Mouse (Mus musculus) MEL (cell line): ENCODE data around the gene Senp7. TPM values are rescaled to one million over a fixed set of nuclear protein-coding genes. Genes with fewer than 3 reads are reported as not detected.
"Not testable (repeated sequence)": the region's sequence is repeated elsewhere in the genome, so short reads cannot be mapped to it uniquely, and the experiment has no call there.

Experiments used
- DNase-seq: peaks from one replicate; pipeline ENCODE4 v3.0.0; 2011; ENCODE audit warnings: low read depth, low spot score
- H3K27ac ChIP-seq: 2 replicates; pipeline ENCODE4 v1.5.1; 2012; ENCODE audit warnings: low read depth, mild to moderate bottlenecking, control low read depth, low read length, moderate library complexity; ENCODE audit not compliant: control insufficient read depth
- H3K27me3 ChIP-seq, 2 experiments: fragments of 150-350 bp in 1 of 2; sonication (generic) in 1 of 2; 2 replicates each; pipeline ENCODE4 v1.6.1; 2012; ENCODE audit warnings: low read length in 2 of 2, mild to moderate bottlenecking in 2 of 2, improper control_type of control experiment in 1 of 2, moderate library complexity in 1 of 2; ENCODE audit not compliant: insufficient read depth in 2 of 2, control insufficient read depth in 1 of 2
- H3K36me3 ChIP-seq, 2 experiments: 2 replicates each; pipeline ENCODE4 v1.6.1; 2012 to 2014; ENCODE audit warnings: low read length in 2 of 2, improper control_type of control experiment in 1 of 2, inconsistent platforms in 1 of 2, mild to moderate bottlenecking in 1 of 2; ENCODE audit not compliant: insufficient read depth in 2 of 2, control insufficient read depth in 1 of 2
- H3K4me1 ChIP-seq, 2 experiments: fragments of 150-350 bp in 1 of 2; sonication (generic) in 1 of 2; 2 replicates each; pipeline ENCODE4 v1.6.1; 2012; ENCODE audit warnings: low read length in 2 of 2, improper control_type of control experiment in 1 of 2, mild to moderate bottlenecking in 1 of 2; ENCODE audit not compliant: insufficient read depth in 2 of 2, control insufficient read depth in 1 of 2
- H3K4me3 ChIP-seq, 2 experiments: fragments of 150-350 bp in 1 of 2; sonication (generic) in 1 of 2; 2 replicates each; pipeline ENCODE4 v1.5.1; 2012; ENCODE audit warnings: low read depth in 2 of 2, low read length in 2 of 2, mild to moderate bottlenecking in 2 of 2, moderate library complexity in 2 of 2, control low read depth in 1 of 2, improper control_type of control experiment in 1 of 2; ENCODE audit not compliant: control insufficient read depth in 1 of 2, insufficient read depth in 1 of 2
- H3K79me2 ChIP-seq: 2 replicates; pipeline ENCODE4 v1.6.1; 2012; ENCODE audit warnings: mild to moderate bottlenecking, low read length, moderate library complexity; ENCODE audit not compliant: control insufficient read depth, poor library complexity, insufficient read depth
- H3K9ac ChIP-seq: 2 replicates; pipeline ENCODE4 v1.6.1; 2012; ENCODE audit warnings: low read depth, mild to moderate bottlenecking, control low read depth, low read length, moderate library complexity; ENCODE audit not compliant: control insufficient read depth, poor library complexity, severe bottlenecking
- H3K9me3 ChIP-seq: fragments of 150-350 bp; sonication (generic); replicated peaks from 2 replicates; pipeline ENCODE4 v1.6.1; 2012; ENCODE audit warnings: mild to moderate bottlenecking, low read length, improper control_type of control experiment, moderate library complexity; ENCODE audit not compliant: insufficient read depth
- BHLHE40 ChIP-seq: IDR thresholded peaks from 2 replicates; pipeline ENCODE4 v1.6.1; 2012; ENCODE audit warnings: low read depth, mild to moderate bottlenecking, inconsistent platforms, low read length, improper control_type of control experiment, borderline replicate concordance
- CHD1 ChIP-seq: IDR thresholded peaks from 2 replicates; pipeline ENCODE4 v1.6.1; 2012; ENCODE audit warnings: low read depth, mild to moderate bottlenecking, inconsistent platforms, low read length, improper control_type of control experiment
- EP300 ChIP-seq, 2 experiments: IDR thresholded peaks; 2 replicates each; pipeline ENCODE4 v1.6.1; 2011; ENCODE audit warnings: improper control_type of control experiment in 2 of 2, low read length in 2 of 2, low read depth in 1 of 2, mild to moderate bottlenecking in 1 of 2
- ETS1 ChIP-seq: IDR thresholded peaks from 2 replicates; pipeline ENCODE4 v1.6.1; 2012; ENCODE audit warnings: low read depth, mild to moderate bottlenecking, inconsistent platforms, low read length, improper control_type of control experiment, moderate library complexity
- GABPA ChIP-seq: IDR thresholded peaks from 2 replicates; pipeline ENCODE4 v1.6.1; 2012; ENCODE audit warnings: low read depth, mild to moderate bottlenecking, inconsistent platforms, low read length, improper control_type of control experiment, moderate library complexity
- GATA1 ChIP-seq: IDR thresholded peaks from 2 replicates; pipeline ENCODE4 v1.6.1; 2011; ENCODE audit warnings: low read depth, low read length, improper control_type of control experiment
- MAFK ChIP-seq: IDR thresholded peaks from 2 replicates; pipeline ENCODE4 v1.6.1; 2011; ENCODE audit warnings: low read depth, mild to moderate bottlenecking, low read length, improper control_type of control experiment, borderline replicate concordance
- MAZ ChIP-seq: IDR thresholded peaks from 2 replicates; pipeline ENCODE4 v1.6.1; 2012; ENCODE audit warnings: low read depth, mild to moderate bottlenecking, inconsistent platforms, low read length, improper control_type of control experiment
- MEF2A ChIP-seq: IDR thresholded peaks from 2 replicates; pipeline ENCODE4 v1.6.1; 2014; ENCODE audit warnings: low read depth, mild to moderate bottlenecking, inconsistent platforms, low read length, improper control_type of control experiment; ENCODE audit not compliant: poor library complexity, insufficient replicate concordance, severe bottlenecking; ENCODE audit errors: extremely low read depth
- MXI1 ChIP-seq: IDR thresholded peaks from 2 replicates; pipeline ENCODE4 v1.6.1; 2011; ENCODE audit warnings: mild to moderate bottlenecking, low read depth, low read length, improper control_type of control experiment
- MYB ChIP-seq: IDR thresholded peaks from 2 replicates; pipeline ENCODE4 v1.6.1; 2011; ENCODE audit warnings: mild to moderate bottlenecking, low read depth, low read length, improper control_type of control experiment
- MYC ChIP-seq: IDR thresholded peaks from 2 replicates; pipeline ENCODE4 v1.6.1; 2011; ENCODE audit warnings: low read depth, mild to moderate bottlenecking, low read length, improper control_type of control experiment, moderate library complexity
- NELFE ChIP-seq: IDR thresholded peaks from 2 replicates; pipeline ENCODE4 v1.6.1; 2011; ENCODE audit warnings: low read depth, low read length, improper control_type of control experiment
- POLR2A ChIP-seq, 2 experiments: IDR thresholded peaks; 2 replicates each; pipeline ENCODE4 v1.6.1; 2011 to 2012; ENCODE audit warnings: low read length in 2 of 2, mild to moderate bottlenecking in 2 of 2, control low read depth in 1 of 2, improper control_type of control experiment in 1 of 2, low read depth in 1 of 2, moderate library complexity in 1 of 2; ENCODE audit not compliant: control insufficient read depth in 1 of 2, insufficient read depth in 1 of 2, poor library complexity in 1 of 2
- RAD21 ChIP-seq: IDR thresholded peaks from 2 replicates; pipeline ENCODE4 v1.6.1; 2011; ENCODE audit warnings: mild to moderate bottlenecking, low read depth, low read length, improper control_type of control experiment
- RCOR1 ChIP-seq: IDR thresholded peaks from 2 replicates; pipeline ENCODE4 v1.6.1; 2012; ENCODE audit warnings: low read depth, mild to moderate bottlenecking, inconsistent platforms, low read length, improper control_type of control experiment
- TAL1 ChIP-seq: IDR thresholded peaks from 2 replicates; pipeline ENCODE4 v1.6.1; 2012; ENCODE audit warnings: mild to moderate bottlenecking, inconsistent platforms, low read length, moderate library complexity, mixed read lengths
- TBP ChIP-seq: IDR thresholded peaks from 2 replicates; pipeline ENCODE4 v1.8.0; 2011; ENCODE audit warnings: low read depth, low read length, improper control_type of control experiment
- TCF12 ChIP-seq: IDR thresholded peaks from 2 replicates; pipeline ENCODE4 v1.6.1; 2014; ENCODE audit warnings: low read depth, mild to moderate bottlenecking, inconsistent platforms, low read length, improper control_type of control experiment, moderate library complexity
- ZMIZ1 ChIP-seq: IDR thresholded peaks from 2 replicates; pipeline ENCODE4 v1.6.1; 2012; ENCODE audit warnings: low read depth, mild to moderate bottlenecking, inconsistent platforms, low read length, improper control_type of control experiment, moderate library complexity
- polyA plus RNA-seq, 2 experiments: library from polyadenylated mRNA; stranded (reverse) in 1 of 2; unstranded in 1 of 2; fragments of >175 nt in 1 of 2; fragments of >200 nt in 1 of 2; gene quantifications; 2 replicates each; pipeline versions ENCODE4 v1.2.1 to v1.2.4; 2012; ENCODE audit warnings: low replicate concordance in 2 of 2, low read depth in 1 of 2; ENCODE audit not compliant: insufficient read length in 2 of 2, insufficient read depth in 1 of 2, missing spikeins in 1 of 2
- total RNA-seq: library from RNA; depleted of rRNA; stranded (reverse); fragments of 300-350 nt; gene quantifications from 2 replicates; pipeline ENCODE4 v1.2.3, GENCODE M21; 2012

Senp7 gene
- total and polyA plus RNA-seq, 3 experiments, result 7.7 to 15.0 TPM; not detected in 1

GRCm38 (mm10) chr16:56071317-56072232 lies 23.4 kb downstream of the Senp7 start (continued):
- no peak for TF ChIP-seq GABPA
- no peak for TF ChIP-seq POLR2A (IDR thresholded peaks at IDR 0.05; ENCODE audit: control insufficient read depth in 1 of 2, insufficient read depth in 1 of 2, low read depth in 1 of 2, low read length in 2 of 2, poor library complexity in 1 of 2)
- no peak for TF ChIP-seq MXI1

GRCm38 (mm10) chr16:56072533-56072932 lies 24.4 kb downstream of the Senp7 start:
- peak overlapping the region; percentile 48 for H3K9ac ChIP-seq
- TF ChIP-seq MYB (no peak), CHD1 (no peak), TBP (no peak), MEF2A (no peak), GABPA (no peak), MAZ (no peak), TAL1 (no peak), RCOR1 (no peak), POLR2A (IDR thresholded peaks at IDR 0.05; ENCODE audit: control insufficient read depth in 1 of 2, insufficient read depth in 1 of 2, low read depth in 1 of 2, low read length in 2 of 2, poor library complexity in 1 of 2) (no peak), EP300 (IDR thresholded peaks at IDR 0.05; ENCODE audit: low read depth in 1 of 2, low read length in 2 of 2) (no peak), MAFK (no peak), NELFE (no peak), ETS1 (no peak), TCF12 (no peak), BHLHE40 (no peak), MYC (no peak), RAD21 (no peak), GATA1 (no peak), ZMIZ1 (no peak)
- H3K27ac ChIP-seq, result peak overlapping the region; percentile 58
- H3K9me3 ChIP-seq, result no peaks in the 10 kb centered on the region
- peaks cover 0 to 37% of the 10 kb centered on the region in 2 experiments; a peak in 2 of 4 replicates for H3K36me3 ChIP-seq
- H3K4me1 ChIP-seq, result peaks cover 20 to 39% of the 10 kb centered on the region in 2 experiments
- H3K79me2 ChIP-seq, result peaks cover 8% of the 10 kb centered on the region
- peak overlapping the region; percentile 12 to 15; a peak in 2 of 4 replicates for H3K4me3 ChIP-seq
- H3K27me3 ChIP-seq, result no peaks in the 10 kb centered on the region
- peak; percentile 44 for DNase-seq

GRCm38 (mm10) chr16:56073150-56073549 lies 25.0 kb downstream of the Senp7 start:
- H3K36me3 ChIP-seq, result peaks cover 0 to 35% of the 10 kb centered on the region in 2 experiments; a peak in 2 of 4 replicates
- not testable (repeated sequence) for H3K79me2 ChIP-seq, H3K27me3 ChIP-seq, H3K27ac ChIP-seq, H3K9me3 ChIP-seq, H3K4me3 ChIP-seq, DNase-seq
- H3K4me1 ChIP-seq, result peaks cover 19 to 38% of the 10 kb centered on the region in 2 experiments
- peak overlapping the region; percentile 14; the same call in 1 of the 2 replicates for H3K9ac ChIP-seq
